Mouse (Mus musculus): ENCODE measurements around the gene Id1.

Gene Id1

DNA sequence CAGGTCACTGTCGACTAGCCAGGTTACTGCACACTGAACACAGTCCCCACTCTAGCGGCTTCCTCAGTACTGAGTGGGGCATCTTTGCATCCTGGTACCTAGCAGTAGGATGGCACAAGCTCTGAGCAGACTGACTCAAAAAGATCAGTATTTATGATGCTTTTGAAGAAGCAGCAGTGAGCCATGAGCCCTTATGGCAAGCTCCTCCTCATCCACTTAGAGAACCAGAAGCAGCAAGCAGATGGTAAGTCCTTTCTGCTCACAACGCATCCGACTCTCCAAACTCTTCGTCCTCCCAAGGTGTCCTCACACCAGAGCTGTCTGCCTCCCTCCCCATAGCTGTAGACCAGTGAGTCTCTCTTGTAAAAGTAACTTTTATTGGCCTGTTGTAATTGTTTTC lies 47.2 kb downstream of the Id1 start:
- DNase-seq (ENCODE audit: low read depth, low spot score), result no peak

DNA sequence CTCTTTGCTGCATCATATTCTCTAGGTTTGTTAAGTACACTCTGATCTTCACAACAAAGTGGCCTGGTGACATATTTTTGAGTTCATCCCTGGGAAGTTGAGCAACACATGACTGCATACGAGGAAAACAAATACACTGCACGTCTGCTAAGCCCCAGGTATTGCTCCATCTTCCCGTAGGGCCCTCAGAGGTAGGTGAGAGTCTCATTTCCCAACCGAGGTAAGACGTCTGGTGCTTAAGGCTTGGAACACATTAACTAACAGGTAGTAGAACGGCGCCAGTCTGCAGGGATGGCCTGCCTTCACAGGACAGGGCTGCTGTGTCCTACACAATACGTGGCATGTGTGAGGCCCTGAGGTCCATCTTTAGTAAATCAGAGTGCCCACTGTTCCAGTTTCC lies 48.6 kb downstream of the Id1 start:
- no peak for DNase-seq (ENCODE audit: low read depth, low spot score)

DNA sequence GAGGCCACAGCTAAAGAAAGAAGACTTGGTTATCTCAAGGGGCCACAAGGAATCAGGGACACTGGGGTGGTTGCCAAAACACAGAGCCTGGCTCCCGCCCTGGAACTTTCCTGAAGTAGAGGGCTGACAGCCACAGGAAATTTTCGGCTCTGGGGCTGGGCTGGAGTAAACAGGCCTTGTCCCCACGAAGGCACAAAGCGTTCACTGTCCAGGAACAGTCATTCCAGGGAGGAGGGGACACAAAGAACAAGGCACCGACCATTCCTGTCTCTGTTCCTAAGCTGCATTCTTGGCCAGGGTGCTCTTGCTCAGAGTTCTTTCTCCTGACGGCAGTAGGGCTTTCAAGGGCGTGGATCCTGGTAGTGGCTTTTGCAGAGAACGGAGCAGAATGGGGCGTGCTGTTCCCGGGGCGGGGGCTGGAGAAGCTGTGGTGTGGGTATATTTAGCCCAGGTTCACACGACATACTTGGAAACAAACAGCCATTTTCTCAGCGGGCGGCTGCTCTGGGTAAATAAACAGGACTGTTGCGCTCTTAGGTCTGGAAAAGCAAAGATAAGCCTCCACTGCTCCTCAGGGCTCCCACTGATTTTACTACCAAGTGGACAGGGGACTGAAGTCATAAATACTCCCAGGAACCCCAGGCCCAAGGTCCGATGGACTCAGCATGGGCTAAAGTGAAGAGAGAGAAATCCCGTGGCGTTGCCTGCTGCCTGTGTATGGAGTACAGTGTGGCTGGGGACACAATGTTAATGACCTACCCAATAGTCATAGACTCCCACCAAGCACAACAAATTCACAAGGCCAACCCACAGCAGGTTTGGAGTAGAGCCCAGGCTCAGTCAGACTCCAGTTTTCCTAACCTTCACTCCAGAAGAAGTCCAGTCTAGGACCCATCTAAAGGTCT lies 49.6 kb downstream of the Id1 start:
- no peak for DNase-seq (ENCODE audit: low read depth, low spot score)

Data from embryo, embryonic 11.5 days (tissue).